Mouse (Mus musculus) embryonic facial prominence, embryonic 13.5 days (tissue): ENCODE measurements around the gene Alox12e. TPM values are rescaled to one million over a fixed set of nuclear protein-coding genes. Genes with fewer than 3 reads are reported as not detected.
"Not testable (repeated sequence)": the region's sequence is repeated elsewhere in the genome, so short reads cannot be mapped to it uniquely, and the experiment has no call there.

Experiments
- ATAC-seq: fragments of 200-750 bp; cut with Nextera tagmentation; 2 replicates; pipeline ENCODE4 v1.8.0; 2017; ENCODE audit warnings: low read depth; ENCODE audit not compliant: insufficient number of reproducible peaks, insufficient read depth, low FRiP score, low TSS enrichment
- H3K27ac ChIP-seq: fragments of 300-500 bp; sonication (generic); 2 replicates; pipeline ENCODE4 v1.5.1; 2015; ENCODE audit warnings: moderate library complexity, mild to moderate bottlenecking, inconsistent platforms
- H3K27me3 ChIP-seq: fragments of 300-500 bp; sonication (generic); 2 replicates; pipeline ENCODE4 v1.6.1; 2015; ENCODE audit warnings: mild to moderate bottlenecking, inconsistent platforms
- H3K36me3 ChIP-seq: fragments of 300-500 bp; sonication (generic); 2 replicates; pipeline ENCODE4 v1.6.1; 2015; ENCODE audit warnings: mild to moderate bottlenecking, inconsistent platforms
- H3K4me1 ChIP-seq: fragments of 300-500 bp; sonication (generic); 2 replicates; pipeline ENCODE4 v1.6.1; 2015; ENCODE audit warnings: inconsistent platforms
- H3K4me2 ChIP-seq: fragments of 300-500 bp; sonication (generic); 2 replicates; pipeline ENCODE4 v1.6.1; 2015; ENCODE audit warnings: moderate library complexity, mild to moderate bottlenecking, inconsistent platforms
- H3K4me3 ChIP-seq: fragments of 300-500 bp; sonication (generic); 2 replicates; pipeline ENCODE4 v1.5.1; 2015; ENCODE audit warnings: mild to moderate bottlenecking, inconsistent platforms
- H3K9ac ChIP-seq: fragments of 300-500 bp; sonication (generic); 2 replicates; pipeline ENCODE4 v1.6.1; 2015; ENCODE audit warnings: mild to moderate bottlenecking, inconsistent platforms
- H3K9me3 ChIP-seq: fragments of 300-500 bp; sonication (generic); 2 replicates; pipeline ENCODE4 v1.6.1; 2016; ENCODE audit warnings: inconsistent platforms
- WGBS: fragments of 180-500 bp; shearing (Covaris S2); methylation state at CpG from one replicate; pipeline ENCODE4 v1.1.7; 2015; ENCODE audit warnings: mixed read lengths; 5-methylcytosine and 5-hydroxymethylcytosine counted together
- polyA plus RNA-seq: library from polyadenylated mRNA; unstranded; fragments of >200 nt; fragmentation: Nextera tagmentation; extraction: Ambion mirVana; gene quantifications from 2 replicates; pipeline ENCODE4 v1.2.1, GENCODE M21; 2015

Alox12e gene
- polyA plus RNA-seq: 0.32 and 0.67 TPM in 2 replicates

DNA sequence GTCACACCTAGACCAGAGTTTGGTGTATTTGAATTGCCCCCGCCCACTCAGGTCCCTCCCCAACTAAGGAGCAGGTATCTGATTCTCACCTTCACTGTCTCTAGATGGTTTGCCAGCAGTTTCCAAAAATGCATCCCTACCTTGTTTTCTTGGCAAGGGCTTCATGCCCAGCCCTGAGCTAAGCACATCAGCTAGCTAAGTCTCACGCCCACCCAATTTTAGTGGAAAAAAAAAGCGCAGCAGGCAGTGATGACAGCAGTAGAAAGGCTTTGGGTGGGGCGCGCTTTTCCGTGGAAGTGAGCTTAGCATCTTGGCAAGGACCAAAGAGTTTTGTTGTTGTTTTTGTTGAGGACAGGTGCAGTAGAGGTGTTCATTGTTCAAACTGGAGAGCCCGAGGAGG lies at the start of gene Alox12e:
TSS of gene Alox12e (minus strand) at position 101 of the 400 bp plus-strand sequence.
- H3K4me3 ChIP-seq: no peak within 1 kb of the TSS; the same call in 1 of the 2 replicates
- 0 out of 2 replicates have a peak, but pooled peaks cover 3% of the 10 kb centered on the region for H3K4me1 ChIP-seq
- H3K9me3 ChIP-seq: no peaks in the 10 kb centered on the region
- H3K27ac ChIP-seq: no peak within 1 kb of the TSS
- no peak for ATAC-seq
- no peak within 1 kb of the TSS for H3K9ac ChIP-seq
- peak within 1 kb of the TSS; percentile 22 for H3K4me2 ChIP-seq
- WGBS: 21% methylated on average over 7 of the region's 7 CpGs
- no peaks in the 10 kb centered on the region for H3K36me3 ChIP-seq
- H3K27me3 ChIP-seq: peaks cover 64% of the 10 kb centered on the region

DNA sequence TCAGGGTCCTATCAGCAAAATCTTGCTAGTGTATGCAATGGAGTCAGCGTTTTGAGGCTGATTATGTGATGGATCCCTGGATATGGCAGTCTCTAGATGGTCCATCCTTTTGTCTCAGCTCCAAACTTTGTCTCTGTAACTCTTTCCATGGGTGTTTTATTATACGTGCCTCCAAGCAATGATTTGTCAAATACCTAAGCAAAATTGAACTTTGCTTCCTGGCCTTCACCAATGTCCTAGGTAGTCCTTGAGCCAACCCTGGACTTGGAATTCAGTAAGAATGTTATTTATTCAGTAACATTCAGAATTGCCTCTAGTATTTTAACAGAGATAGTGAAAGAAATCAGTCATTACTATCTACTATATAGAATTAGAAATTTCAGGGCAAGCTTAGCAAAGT lies 46.2 kb upstream of the Alox12e start:
- 79% methylated on average over 2 of the region's 2 CpGs for WGBS

DNA sequence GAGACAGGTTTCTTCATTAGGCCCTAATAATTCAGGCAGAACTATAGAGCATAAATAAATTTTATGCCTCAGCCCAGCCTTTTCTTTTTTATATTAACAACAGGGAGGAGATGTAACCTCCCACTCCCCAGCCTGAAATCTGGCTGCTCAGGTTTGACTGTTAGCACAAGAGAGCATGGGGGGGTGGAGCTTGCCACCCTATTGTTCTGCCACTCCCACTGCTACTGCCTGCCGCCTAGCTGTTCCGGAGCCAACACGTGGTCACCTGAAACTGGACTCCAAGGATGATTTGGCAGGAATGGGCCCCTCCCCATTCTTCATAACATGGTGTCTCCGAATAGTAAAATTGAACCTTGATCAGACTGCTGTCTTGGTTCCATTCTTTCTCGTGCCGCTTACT lies 45.3 kb upstream of the Alox12e start:
- H3K4me1 ChIP-seq, H3K36me3 ChIP-seq, H3K4me3 ChIP-seq, H3K27me3 ChIP-seq, H3K27ac ChIP-seq, H3K4me2 ChIP-seq, H3K9ac ChIP-seq, ATAC-seq: not testable (repeated sequence)
- peaks cover 10% of the 10 kb centered on the region; the same call in 1 of the 2 replicates for H3K9me3 ChIP-seq
- 81% methylated on average over 6 of the region's 6 CpGs for WGBS

More for the DNA sequence above, 46.2 kb upstream of the Alox12e start:
- H3K27me3 ChIP-seq, H3K4me2 ChIP-seq, H3K9ac ChIP-seq, ATAC-seq, H3K4me1 ChIP-seq, H3K27ac ChIP-seq, H3K36me3 ChIP-seq, H3K9me3 ChIP-seq, H3K4me3 ChIP-seq: not testable (repeated sequence)

DNA sequence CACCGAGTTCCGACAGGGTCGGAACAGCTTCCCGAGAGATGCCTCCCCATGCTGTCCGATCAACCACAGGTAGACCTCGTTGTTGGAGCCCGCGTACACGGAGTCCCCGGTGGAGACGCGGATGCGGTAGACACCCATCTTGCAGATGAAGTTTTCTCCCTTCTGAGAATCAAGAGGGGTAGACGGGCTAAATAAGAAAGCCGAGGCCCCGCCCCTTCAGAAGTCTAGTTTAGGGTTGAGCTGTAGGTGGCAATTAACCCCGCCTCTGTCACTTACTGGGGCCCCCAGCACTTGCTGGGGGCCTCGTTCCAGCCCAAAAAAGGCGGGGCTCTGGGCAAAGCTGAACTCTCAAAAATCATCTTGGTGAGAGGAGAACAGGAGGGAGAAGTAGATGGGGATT lies 29.4 kb upstream of the Alox12e start, which contains the start of gene Alox15:
TSS of gene Alox15 (minus strand) at position 164 of the 400 bp plus-strand sequence.
- Histone ChIP-seq H3K4me2 (peak within 1 kb of the TSS; percentile 64), H3K9ac (peak within 1 kb of the TSS; percentile 46; the same call in 1 of the 2 replicates)

DNA sequence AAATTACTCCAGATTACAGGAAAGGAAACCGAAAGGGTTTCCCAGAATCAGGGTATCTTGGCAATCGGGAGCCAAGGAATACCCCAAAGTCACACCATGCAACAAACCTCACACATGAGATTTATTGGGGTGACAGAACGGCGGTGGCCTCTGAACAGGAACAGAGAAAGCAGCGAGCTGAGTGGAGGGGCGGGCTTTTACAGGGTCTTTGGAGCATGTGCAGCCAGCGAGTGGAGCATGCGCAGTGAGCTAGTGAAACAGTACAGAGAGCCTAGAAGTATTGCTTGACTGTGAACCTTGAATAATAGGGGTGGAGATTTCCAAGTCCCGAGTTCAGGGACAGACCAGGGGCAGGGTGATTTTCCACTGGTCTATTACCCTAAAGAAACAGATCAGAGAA lies 26.2 kb upstream of the Alox12e start:
- Histone ChIP-seq H3K4me2 (no peak overlapping the region), H3K27me3 (peaks cover 68% of the 10 kb centered on the region), H3K9ac (no peak overlapping the region), H3K4me3 (no peak overlapping the region), H3K36me3 (no peaks in the 10 kb centered on the region), H3K27ac (no peak overlapping the region), H3K4me1 (peaks cover 14% of the 10 kb centered on the region), H3K9me3 (no peaks in the 10 kb centered on the region)
- ATAC-seq: no peak
- WGBS: 83% methylated on average over 9 of the region's 9 CpGs

More for the DNA sequence above, 29.4 kb upstream of the Alox12e start, which contains the start of gene Alox15:
- H3K27me3 ChIP-seq: peaks cover 72% of the 10 kb centered on the region
- H3K4me1 ChIP-seq: peaks cover 14% of the 10 kb centered on the region
- no peaks in the 10 kb centered on the region for H3K36me3 ChIP-seq
- peak within 1 kb of the TSS; percentile 38 for H3K4me3 ChIP-seq
- no peaks in the 10 kb centered on the region for H3K9me3 ChIP-seq
- under 1% methylated on average over 19 of the region's 19 CpGs for WGBS
- no peak within 1 kb of the TSS for H3K27ac ChIP-seq
- no peak for ATAC-seq

DNA sequence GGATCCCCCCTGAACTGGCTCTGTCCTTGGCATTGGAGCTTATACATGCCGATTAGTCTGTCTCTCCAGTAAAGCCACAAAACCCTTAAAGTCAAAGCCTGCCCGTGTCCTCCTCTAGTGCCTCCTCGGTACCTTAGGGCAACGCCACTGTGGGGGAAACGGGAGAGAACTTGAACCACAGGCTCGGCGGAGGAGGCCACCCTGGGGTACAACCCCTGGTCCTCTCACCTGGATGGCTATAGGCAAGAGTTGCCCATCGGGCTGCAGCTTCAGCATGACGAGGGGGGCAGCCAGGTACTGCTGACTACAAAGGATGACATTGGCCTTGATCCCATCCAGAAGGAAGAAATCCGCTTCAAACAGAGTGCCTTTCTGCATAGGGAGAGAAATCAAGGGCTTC lies 25.4 kb upstream of the Alox12e start:
- WGBS: 81% methylated on average over 10 of the region's 10 CpGs
- H3K36me3 ChIP-seq: no peaks in the 10 kb centered on the region
- H3K4me1 ChIP-seq: peaks cover 14% of the 10 kb centered on the region
- no peak overlapping the region for H3K4me3 ChIP-seq
- H3K27me3 ChIP-seq: peaks cover 60% of the 10 kb centered on the region
- H3K4me2 ChIP-seq: no peak overlapping the region
- H3K9me3 ChIP-seq: no peaks in the 10 kb centered on the region
- ATAC-seq: no peak
- H3K9ac ChIP-seq: no peak overlapping the region
- no peak overlapping the region for H3K27ac ChIP-seq

DNA sequence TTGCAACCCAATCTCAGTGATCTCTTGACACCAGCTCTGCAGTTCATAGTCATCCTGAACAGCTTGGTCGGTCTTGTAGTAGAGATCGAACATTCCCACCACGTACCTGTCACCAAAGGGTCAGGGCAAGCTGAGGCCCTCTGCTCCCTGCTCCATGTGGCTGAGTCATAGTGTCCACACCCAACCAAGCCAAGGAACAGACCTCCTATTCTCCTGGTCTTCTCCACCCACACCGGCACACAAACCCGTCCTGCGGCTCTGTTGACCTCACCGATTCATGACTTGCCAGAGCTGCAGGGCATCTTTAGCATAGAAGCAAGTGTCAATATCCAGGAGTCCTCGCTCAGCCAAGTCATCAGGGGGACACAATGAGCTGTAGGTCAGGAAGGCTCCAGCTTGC lies 23.1 kb upstream of the Alox12e start:
- Histone ChIP-seq H3K9me3 (no peaks in the 10 kb centered on the region), H3K4me3 (no peak overlapping the region), H3K9ac (no peak overlapping the region), H3K4me2 (no peak overlapping the region), H3K27ac (no peak overlapping the region), H3K36me3 (no peaks in the 10 kb centered on the region), H3K27me3 (peaks cover 37% of the 10 kb centered on the region), H3K4me1 (no peaks in the 10 kb centered on the region)
- 87% methylated on average over 8 of the region's 8 CpGs for WGBS
- no peak for ATAC-seq

DNA sequence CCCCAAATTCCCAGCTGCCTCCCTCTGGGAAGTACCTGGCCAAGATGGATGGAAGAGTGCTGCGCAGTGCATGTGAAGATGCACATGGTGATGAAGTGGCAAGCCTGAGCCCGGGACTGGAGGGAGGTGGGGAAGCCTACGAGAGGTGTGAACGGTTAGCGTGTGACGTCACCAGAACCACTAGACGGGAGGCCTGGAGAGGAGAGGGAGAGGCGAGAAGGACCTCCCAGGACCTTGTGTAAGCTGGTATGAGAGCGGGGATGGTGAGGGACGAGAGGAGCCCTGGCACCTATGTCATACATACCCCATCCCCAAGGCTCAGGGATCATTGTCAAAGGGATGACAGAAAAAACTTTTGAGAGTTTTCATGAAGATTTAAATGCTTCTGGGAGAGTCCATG lies 22.6 kb upstream of the Alox12e start:
- WGBS: 84% methylated on average over 10 of the region's 10 CpGs
- Histone ChIP-seq H3K9me3 (no peaks in the 10 kb centered on the region), H3K36me3 (no peaks in the 10 kb centered on the region), H3K4me3 (no peak overlapping the region), H3K4me2 (no peak overlapping the region), H3K27me3 (peaks cover 32% of the 10 kb centered on the region), H3K9ac (no peak overlapping the region), H3K4me1 (no peaks in the 10 kb centered on the region), H3K27ac (no peak overlapping the region)
- ATAC-seq: no peak

DNA sequence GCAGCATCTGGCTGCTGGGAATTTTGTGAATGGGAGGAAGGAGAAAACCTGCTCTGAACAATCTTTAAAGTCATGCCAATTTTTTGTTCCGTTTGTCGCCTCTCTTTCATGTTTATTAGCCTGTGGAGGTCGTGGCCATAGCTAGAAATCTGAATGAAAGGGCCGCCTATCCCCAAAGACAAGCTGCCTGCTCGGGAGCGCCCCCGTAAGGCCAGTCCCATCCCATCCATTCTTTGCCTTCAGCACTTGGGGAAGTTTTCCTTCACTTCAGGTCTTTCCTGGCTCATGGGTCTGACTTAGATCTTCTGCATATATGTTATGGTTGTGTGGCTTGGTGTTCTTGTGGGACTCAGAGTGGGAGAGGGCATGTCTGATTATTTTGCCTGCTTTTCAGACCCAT lies 17.1 kb upstream of the Alox12e start:
- WGBS: 30% methylated on average over 7 of the region's 7 CpGs
- no peak overlapping the region for H3K4me3 ChIP-seq
- no peaks in the 10 kb centered on the region for H3K9me3 ChIP-seq
- no peak overlapping the region for H3K4me2 ChIP-seq
- H3K9ac ChIP-seq: no peak overlapping the region
- H3K27me3 ChIP-seq: no peaks in the 10 kb centered on the region
- ATAC-seq: no peak
- no peak overlapping the region for H3K27ac ChIP-seq
- H3K36me3 ChIP-seq: no peaks in the 10 kb centered on the region
- no peaks in the 10 kb centered on the region for H3K4me1 ChIP-seq

DNA sequence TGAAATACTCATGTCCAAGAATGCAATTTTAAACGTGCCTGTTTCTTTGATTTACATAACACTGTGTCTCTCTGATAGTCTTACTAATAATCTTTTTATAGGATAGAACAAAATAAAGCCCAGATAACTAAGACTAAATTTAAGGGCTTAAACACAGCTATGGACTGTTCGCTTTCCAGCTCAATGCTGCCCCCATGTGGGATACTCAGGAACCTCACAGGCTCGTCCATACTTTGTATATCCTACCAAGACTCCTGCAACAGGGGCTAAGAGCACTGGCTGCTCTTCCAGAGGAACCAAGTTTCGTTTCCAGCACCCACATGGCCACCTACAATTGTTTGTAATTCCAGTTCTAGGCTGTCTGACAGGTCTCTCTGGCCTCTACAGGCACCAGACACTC lies 12.0 kb upstream of the Alox12e start:
- Histone ChIP-seq H3K4me3 (no peak overlapping the region), H3K36me3 (no peaks in the 10 kb centered on the region), H3K4me1 (no peaks in the 10 kb centered on the region), H3K27me3 (no peaks in the 10 kb centered on the region; the same call in 1 of the 2 replicates), H3K27ac (no peak overlapping the region), H3K9me3 (no peaks in the 10 kb centered on the region), H3K9ac (no peak overlapping the region), H3K4me2 (no peak overlapping the region)
- ATAC-seq: no peak
- WGBS: 28% methylated on average over 4 of the region's 4 CpGs

DNA sequence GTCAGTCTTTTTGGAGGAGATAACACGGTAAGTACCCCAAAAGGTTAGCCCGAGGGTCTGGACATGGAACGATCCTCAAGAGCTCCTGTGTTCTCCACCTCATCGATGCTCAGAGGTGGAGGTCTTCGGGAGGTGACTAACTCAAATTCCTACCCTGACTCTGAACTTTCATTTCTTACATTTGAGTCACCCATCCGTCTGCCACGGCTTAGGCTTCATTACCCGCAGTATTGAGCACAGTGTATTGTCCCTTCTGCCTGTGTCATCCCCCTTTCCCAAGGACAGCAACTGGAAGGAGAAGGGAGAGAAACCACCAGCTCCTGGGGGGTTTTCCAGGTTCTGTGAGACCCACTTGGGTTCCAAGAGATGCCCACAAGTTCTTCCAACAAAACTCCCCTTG lies 2.3 kb upstream of the Alox12e start:
- H3K27me3 ChIP-seq: peaks cover 49% of the 10 kb centered on the region
- WGBS: 85% methylated on average over 8 of the region's 8 CpGs
- 0 out of 2 replicates have a peak, but pooled peaks cover 3% of the 10 kb centered on the region for H3K4me1 ChIP-seq

DNA sequence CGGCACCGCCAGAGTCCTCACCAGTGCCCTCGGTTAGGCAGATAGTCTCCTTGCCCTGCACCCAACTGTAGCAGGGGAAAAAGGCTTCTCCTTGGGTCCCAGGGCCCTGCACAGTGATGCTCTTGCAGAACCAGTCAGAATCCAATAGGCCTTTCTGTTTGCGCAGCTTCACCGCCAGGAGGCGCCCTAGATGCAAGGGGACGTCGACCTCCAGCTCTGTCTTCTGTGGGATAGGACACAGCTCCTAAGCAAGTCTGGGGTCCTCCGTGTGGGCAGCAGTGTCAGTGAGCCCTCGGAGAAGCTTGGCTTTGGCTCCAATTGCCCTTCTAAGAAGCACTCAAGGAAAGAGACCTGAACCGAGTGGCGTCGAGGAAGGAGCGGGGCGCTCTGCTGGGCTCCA lies 764 bp downstream of the Alox12e start:
- Histone ChIP-seq H3K9me3 (no peaks in the 10 kb centered on the region), H3K4me3 (no peak overlapping the region; the same call in 1 of the 2 replicates), H3K9ac (no peak overlapping the region), H3K36me3 (no peaks in the 10 kb centered on the region), H3K27ac (no peak overlapping the region), H3K4me2 (peak overlapping the region; percentile 22), H3K4me1 (0 out of 2 replicates have a peak, but pooled peaks cover 3% of the 10 kb centered on the region), H3K27me3 (peaks cover 68% of the 10 kb centered on the region)
- 2% methylated on average over 15 of the region's 15 CpGs for WGBS
- no peak for ATAC-seq

More for the DNA sequence above, 2.3 kb upstream of the Alox12e start:
- no peak overlapping the region for H3K4me2 ChIP-seq
- H3K9me3 ChIP-seq: no peaks in the 10 kb centered on the region
- no peak overlapping the region for H3K9ac ChIP-seq
- no peak for ATAC-seq
- no peak overlapping the region for H3K27ac ChIP-seq
- H3K4me3 ChIP-seq: no peak overlapping the region
- no peaks in the 10 kb centered on the region for H3K36me3 ChIP-seq
